21 mouse cellular contexts compared by ENCODE assay signal in genomic region chr16:87435411-87436205, GRCm38 (mm10). TPM values are rescaled to one million over a fixed set of nuclear protein-coding genes. Genes with fewer than 3 reads are reported as not detected.
DNase-seq lines count a peak whose midpoint lies in the region; ATAC-seq and TF ChIP-seq lines count a peak whose summit lies in the region.
"Had no signal": no experiment of that assay in that cellular context is flagged by ENCODE, and none has a peak within 500 bp of the region (broad histone marks: within the 10 kb centered on the region; RNA-seq: fewer than 3 reads in every experiment).

No protein-coding gene starts in this region.

- H3K4me3 ChIP-seq in kidney, embryonic 15.5 days (replicated peaks): no peak overlapping the region
- peak overlapping the region; percentile 46 for H3K4me3 ChIP-seq in ES-Bruce4 (ENCODE audit: low read depth, low read length)
- H3K4me3 ChIP-seq in midbrain, embryonic 15.5 days: no peak overlapping the region
- H3K4me3 ChIP-seq in lung, adult 2 months (replicated peaks; ENCODE audit: extremely low read depth, low read depth, low read length): no peak overlapping the region
- H3K4me3 ChIP-seq: embryonic facial prominence, embryonic 12.5 days; forebrain, embryonic 15.5 days; heart, adult 2 months; heart, embryonic 12.5 days; hindbrain, embryonic 12.5 days had no signal

- ATAC-seq in kidney, embryonic 15.5 days (replicated peaks; ENCODE audit: low FRiP score): no peak
- ATAC-seq in midbrain, embryonic 15.5 days (replicated peaks): no peak
- ATAC-seq: forebrain, embryonic 15.5 days; hindbrain, embryonic 16.5 days; inflammation-experienced regulatory T-cells, adult 6 months had no signal

- DNase-seq in heart, adult 11 months: peak; percentile 87
- no peak for DNase-seq in heart, postnatal 25 days (ENCODE audit: low spot score)
- peak; percentile 22 to 38 for DNase-seq in kidney, adult 8-10 months
- DNase-seq in ZHBTc4 (ENCODE audit: low read depth, low spot score): peak; percentile 85
- DNase-seq in lung, adult 2 months: no peak
- DNase-seq: adrenal gland, adult 2 months; adrenal gland, postnatal 25 days; cerebellum, adult 2 months; cerebellum, postnatal 14 days; gastrocnemius, postnatal 10 days; heart, adult 2 months; heart, postnatal 36 days had no signal

- no peaks in the 10 kb centered on the region for H3K27me3 ChIP-seq in kidney, embryonic 15.5 days
- no peaks in the 10 kb centered on the region for H3K27me3 ChIP-seq in ES-Bruce4 (ENCODE audit: control insufficient read depth, insufficient read depth, low read length, poor library complexity, severe bottlenecking)
- no peaks in the 10 kb centered on the region for H3K27me3 ChIP-seq in midbrain, embryonic 15.5 days (replicated peaks)
- H3K27me3 ChIP-seq: embryonic facial prominence, embryonic 12.5 days; forebrain, embryonic 15.5 days; heart, embryonic 12.5 days; hindbrain, embryonic 12.5 days had no signal

- WGBS in kidney, embryonic 15.5 days: 86% methylated on average over 13 of the region's 13 CpGs
- 89% methylated on average over 13 of the region's 13 CpGs for WGBS in midbrain, embryonic 15.5 days
- WGBS in lung, adult 2 months: 84% methylated on average over 13 of the region's 13 CpGs

- peaks cover 12% of the 10 kb centered on the region for H3K4me1 ChIP-seq in kidney, embryonic 15.5 days
- no peaks in the 10 kb centered on the region for H3K4me1 ChIP-seq in ES-Bruce4 (ENCODE audit: control insufficient read depth, insufficient read depth, low read length)
- H3K4me1 ChIP-seq in midbrain, embryonic 15.5 days: peaks cover 17% of the 10 kb centered on the region
- H3K4me1 ChIP-seq in lung, adult 2 months (ENCODE audit: control insufficient read depth, insufficient read depth, low read length): peaks cover 2% of the 10 kb centered on the region; the same call in 1 of the 2 replicates

- peak; percentile 47; the same call in 1 of the 2 replicates for TF ChIP-seq EP300 in ES-Bruce4 (IDR thresholded peaks at IDR 0.05; ENCODE audit: insufficient read depth, low read depth, low read length)

- TF ChIP-seq POLR2A in ES-Bruce4 (IDR thresholded peaks at IDR 0.05; ENCODE audit: insufficient read depth, low read length): no peak
- no peak for TF ChIP-seq POLR2A in lung, adult 2 months (IDR thresholded peaks at IDR 0.05; ENCODE audit: borderline replicate concordance, extremely low read depth, low read depth, low read length)

- H3K9me3 ChIP-seq in kidney, embryonic 15.5 days (replicated peaks): no peaks in the 10 kb centered on the region
- H3K9me3 ChIP-seq in ES-Bruce4 (replicated peaks; ENCODE audit: control insufficient read depth, insufficient read depth, low read length, poor library complexity, severe bottlenecking): no peaks in the 10 kb centered on the region
- H3K9me3 ChIP-seq in midbrain, embryonic 15.5 days: no peaks in the 10 kb centered on the region
- H3K9me3 ChIP-seq: embryonic facial prominence, embryonic 12.5 days; forebrain, embryonic 15.5 days; heart, embryonic 12.5 days; hindbrain, embryonic 12.5 days had no signal

- no peaks in the 10 kb centered on the region for H3K36me3 ChIP-seq in kidney, embryonic 15.5 days
- H3K36me3 ChIP-seq in ES-Bruce4 (ENCODE audit: control insufficient read depth, insufficient read depth, low read length, poor library complexity, severe bottlenecking): no peaks in the 10 kb centered on the region
- no peaks in the 10 kb centered on the region for H3K36me3 ChIP-seq in midbrain, embryonic 15.5 days (replicated peaks)
- H3K36me3 ChIP-seq: embryonic facial prominence, embryonic 12.5 days; forebrain, embryonic 15.5 days had no signal

- intact Hi-C loops in heart, postnatal 25 days (cut with DNase I): no loop called here

- TF ChIP-seq CTCF in ES-Bruce4 (IDR thresholded peaks at IDR 0.05; ENCODE audit: low read depth, low read length): no peak
- TF ChIP-seq CTCF in lung, adult 2 months (IDR thresholded peaks at IDR 0.05; ENCODE audit: insufficient read depth, low read length): no peak

- no peak overlapping the region for H3K4me2 ChIP-seq in kidney, embryonic 15.5 days
- no peak overlapping the region for H3K4me2 ChIP-seq in midbrain, embryonic 15.5 days
- H3K4me2 ChIP-seq: embryonic facial prominence, embryonic 12.5 days; forebrain, embryonic 15.5 days; heart, embryonic 12.5 days; hindbrain, embryonic 12.5 days had no signal

- H3K27ac ChIP-seq in kidney, embryonic 15.5 days: no peak overlapping the region
- H3K27ac ChIP-seq in ES-Bruce4 (ENCODE audit: insufficient read depth, low read length): no peak overlapping the region
- H3K27ac ChIP-seq in midbrain, embryonic 15.5 days: no peak overlapping the region
- H3K27ac ChIP-seq: embryonic facial prominence, embryonic 12.5 days; forebrain, embryonic 15.5 days; heart, adult 2 months; hindbrain, embryonic 12.5 days had no signal

- H3K9ac ChIP-seq in kidney, embryonic 15.5 days: no peak overlapping the region
- 0 out of 2 replicates have a peak overlapping the region, but pooled peaks have one; percentile 4 for H3K9ac ChIP-seq in ES-Bruce4 (ENCODE audit: low read depth, poor library complexity, severe bottlenecking)
- H3K9ac ChIP-seq in midbrain, embryonic 15.5 days: no peak overlapping the region
- H3K9ac ChIP-seq: embryonic facial prominence, embryonic 12.5 days; forebrain, embryonic 15.5 days; heart, embryonic 12.5 days; hindbrain, embryonic 12.5 days had no signal

RNA-seq across cellular contexts. Expression of gene Ltn1, which starts 3.2 kb away (rescaled TPM):
- total RNA-seq in heart, postnatal 25 days (2021): 10 to 100 TPM; 19.7 to 21.8 TPM
- 26.9 and 28.4 TPM in 2 replicates for polyA plus RNA-seq in kidney, embryonic 15.5 days (2015; fragmentation: Nextera tagmentation; extraction: Ambion mirVana)
- polyA plus RNA-seq in ES-Bruce4 (2011; ENCODE audit: insufficient read depth, insufficient read length, low read depth, missing spikeins): 29.0 and 29.9 TPM in 2 replicates
- polyA plus RNA-seq in midbrain, embryonic 15.5 days (2015; fragmentation: Nextera tagmentation; extraction: Ambion mirVana): 24.5 and 26.5 TPM in 2 replicates
- 3.8 and 6.3 TPM in 2 replicates for polyA plus RNA-seq in lung, adult 2 months (2012; rRNA removed)

RNA-seq across cellular contexts. Expression of gene Rwdd2b, which starts 4.8 kb away (rescaled TPM):
- total RNA-seq in heart, postnatal 25 days (2021): 1 to 10 TPM; 4.9 to 5.8 TPM
- polyA plus RNA-seq in kidney, embryonic 15.5 days (2015; fragmentation: Nextera tagmentation; extraction: Ambion mirVana): 12.3 and 13.2 TPM in 2 replicates
- 4.3 and 6.6 TPM in 2 replicates for polyA plus RNA-seq in ES-Bruce4 (2011; ENCODE audit: insufficient read depth, insufficient read length, low read depth, missing spikeins)
- 14.4 and 16.5 TPM in 2 replicates for polyA plus RNA-seq in midbrain, embryonic 15.5 days (2015; fragmentation: Nextera tagmentation; extraction: Ambion mirVana)
- 1.9 and 3.4 TPM in 2 replicates for polyA plus RNA-seq in lung, adult 2 months (2012; rRNA removed)

RNA-seq across cellular contexts. Expression of gene Usp16, which starts 18.9 kb away (rescaled TPM):
- 10 to 100 TPM; 46.1 to 47.1 TPM for total RNA-seq in heart, postnatal 25 days (2021)
- 37.8 and 46.1 TPM in 2 replicates for polyA plus RNA-seq in kidney, embryonic 15.5 days (2015; fragmentation: Nextera tagmentation; extraction: Ambion mirVana)
- polyA plus RNA-seq in ES-Bruce4 (2011; ENCODE audit: insufficient read depth, insufficient read length, low read depth, missing spikeins): 48.6 and 50.4 TPM in 2 replicates
- 49.5 and 49.8 TPM in 2 replicates for polyA plus RNA-seq in midbrain, embryonic 15.5 days (2015; fragmentation: Nextera tagmentation; extraction: Ambion mirVana)
- polyA plus RNA-seq in lung, adult 2 months (2012; rRNA removed): 13.9 and 19.0 TPM in 2 replicates

Comparison
In these comparisons a context has a peak if more than half of its experiments do, and no peak if none do; other contexts are left out.
1. DNase-seq: peak in heart, adult 11 months (single experiment), kidney, adult 8-10 months (2 of 2) and ZHBTc4 (single experiment); none in heart, postnatal 25 days (single experiment) and lung, adult 2 months (single experiment).